Mouse (Mus musculus) brain, embryonic 14.5 days (tissue): ENCODE data around the gene Gm17657.
A peak's percentile ranks its signal among the peaks of the same experiment; 100 is the strongest.

Source experiments
- CTCF ChIP-seq: fragments of 200-500 bp; IDR thresholded peaks from 2 replicates; pipeline ENCODE4 v1.5.1; 2012; ENCODE audit warnings: inconsistent platforms, mild to moderate bottlenecking, moderate library complexity, borderline replicate concordance; ENCODE audit not compliant: insufficient read depth, insufficient read length; ENCODE audit errors: extremely low read depth
- POLR2A ChIP-seq: fragments of 200-500 bp; IDR thresholded peaks from 2 replicates; pipeline ENCODE4 v1.6.1; 2012; ENCODE audit warnings: mild to moderate bottlenecking, inconsistent platforms, borderline replicate concordance; ENCODE audit not compliant: poor library complexity, insufficient read depth, insufficient read length, severe bottlenecking; ENCODE audit errors: extremely low read depth

DNA sequence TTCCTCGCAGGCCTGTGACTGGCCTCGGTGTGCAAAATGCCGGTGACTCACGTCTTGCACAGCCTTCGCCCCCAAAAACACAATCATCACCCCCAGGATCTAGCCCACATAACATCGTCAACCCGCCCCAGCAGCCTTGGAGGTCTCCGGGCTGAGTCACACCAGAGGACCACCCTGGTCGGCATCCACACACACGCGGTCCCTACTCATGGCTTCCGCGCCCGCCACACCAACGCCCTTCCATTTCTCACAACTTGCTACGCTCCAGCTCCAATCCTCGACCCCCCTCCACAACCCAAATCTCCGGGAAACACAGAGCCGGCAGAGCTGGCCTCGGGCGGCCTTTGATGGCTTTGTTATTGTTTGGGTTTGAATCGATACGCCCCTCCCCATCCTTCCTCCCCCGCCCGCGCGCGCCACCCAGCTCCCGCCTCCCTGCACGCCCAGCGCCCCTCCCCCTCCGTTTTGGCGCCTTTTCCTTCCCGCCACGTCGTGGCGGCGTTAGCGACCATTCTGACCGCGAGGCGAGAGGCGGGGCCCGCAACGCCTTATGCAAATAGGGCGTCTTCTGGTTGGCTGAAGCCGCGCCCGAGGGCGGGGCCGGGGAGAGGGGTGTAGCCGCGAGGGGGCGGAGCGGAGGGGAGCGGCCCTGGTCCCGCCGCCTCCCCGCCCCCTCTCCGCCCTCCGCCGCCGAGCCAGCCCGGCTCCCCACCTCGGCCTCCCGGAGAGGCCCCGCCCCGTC, 59.3 kb downstream of the Gm17657 start:
- no peak for TF ChIP-seq CTCF
- peak; percentile 65; the same call in 1 of the 2 replicates for TF ChIP-seq POLR2A
